Mouse (Mus musculus): Measurements from ENCODE around the gene Wbp1l. TPM values are rescaled to one million over a fixed set of nuclear protein-coding genes. Genes with fewer than 3 reads are reported as not detected.

Gene Wbp1l
- total RNA-seq, 1 experiment from 2014 or later = 79.3 TPM

DNA sequence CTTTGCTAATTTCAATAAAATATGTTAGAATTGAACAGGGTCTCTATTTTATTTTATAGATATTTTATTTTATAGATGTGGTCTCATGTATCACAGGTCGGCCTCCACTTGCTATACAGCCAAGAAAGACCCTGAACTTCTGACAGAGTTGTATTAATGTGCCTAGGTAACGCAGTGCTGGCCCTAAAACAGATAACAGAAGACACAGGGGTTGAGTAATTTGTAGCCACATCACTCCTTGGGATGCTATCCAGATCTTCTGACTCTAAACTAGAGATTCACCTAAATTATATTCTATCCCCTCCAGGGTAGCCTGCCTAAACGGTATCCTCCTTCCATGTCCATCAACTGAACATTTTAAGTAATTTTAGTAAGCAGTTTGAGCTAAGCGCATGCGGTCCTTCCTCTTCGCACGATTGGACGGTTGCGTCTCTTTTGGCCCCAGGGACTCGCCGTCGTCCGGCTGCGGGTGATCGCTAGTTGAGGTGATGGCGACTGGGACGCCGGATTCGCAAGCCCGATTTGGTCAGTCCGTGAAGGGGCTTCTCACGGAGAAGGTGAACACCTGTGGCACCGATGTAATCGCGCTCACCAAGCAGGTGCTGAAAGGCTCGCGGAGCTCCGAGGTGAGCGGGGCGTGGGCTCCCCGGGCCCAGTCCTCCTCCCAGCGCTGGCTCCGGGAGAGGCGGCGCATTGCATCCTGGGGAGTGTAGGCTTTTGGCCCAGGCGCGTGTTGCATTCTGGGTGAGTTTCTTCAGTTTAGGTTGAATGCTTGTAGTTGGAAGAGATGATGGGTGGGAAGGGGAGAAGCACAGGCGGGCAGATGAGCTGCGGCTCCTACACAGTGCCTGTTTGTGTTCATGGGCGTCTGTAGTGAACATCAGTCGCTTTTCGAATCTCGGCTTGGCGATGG, 90.8 kb downstream of the Wbp1l start, which contains the start of gene Borcs7:
Gene Borcs7, plus strand, starts transcription at position 447 of the 913 bp plus-strand sequence.
- peak; percentile 92 for ATAC-seq (ENCODE audit: extremely low read depth, insufficient number of reproducible peaks, low FRiP score, poor library complexity, severe bottlenecking)

DNA sequence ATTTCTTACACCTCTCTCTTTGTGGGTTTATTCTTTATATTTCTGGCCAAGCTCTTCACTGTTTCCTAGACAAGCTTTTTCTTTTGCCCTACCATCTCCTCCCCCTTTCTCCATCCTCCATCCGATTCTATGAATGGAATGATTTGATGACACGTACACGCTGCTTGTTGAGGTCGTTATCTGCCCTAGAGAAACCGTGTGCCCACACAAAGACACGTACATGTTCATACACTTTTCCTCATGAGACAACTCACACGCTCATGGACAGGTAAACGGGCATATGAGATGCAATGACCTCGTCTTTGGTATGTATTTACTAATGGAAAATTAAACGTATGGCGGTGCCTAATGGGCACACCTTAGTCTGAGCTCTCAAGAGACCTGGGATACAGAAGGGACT, 91.5 kb downstream of the Wbp1l start:
- no peak for ATAC-seq (ENCODE audit: extremely low read depth, insufficient number of reproducible peaks, low FRiP score, poor library complexity, severe bottlenecking)

DNA sequence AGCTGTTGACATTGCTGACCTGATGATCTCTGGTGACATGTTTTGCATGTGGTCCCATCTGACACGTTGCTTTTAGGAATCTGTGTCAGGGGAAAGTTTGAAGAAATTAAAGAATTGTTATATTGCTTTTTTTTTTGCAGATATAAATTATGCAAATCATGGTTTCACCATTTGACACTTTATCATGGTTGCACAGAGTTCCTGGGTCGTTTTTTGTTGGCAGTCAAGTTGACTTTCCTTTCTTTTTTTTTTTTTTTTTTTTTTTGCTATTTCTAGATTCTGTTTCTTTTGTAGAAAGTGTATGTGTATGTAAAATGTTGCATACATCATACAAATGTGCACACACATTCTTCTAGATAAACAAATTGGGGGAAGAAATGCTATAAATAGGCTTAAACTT, 92.2 kb downstream of the Wbp1l start:
- ATAC-seq (ENCODE audit: extremely low read depth, insufficient number of reproducible peaks, low FRiP score, poor library complexity, severe bottlenecking) = no peak

DNA sequence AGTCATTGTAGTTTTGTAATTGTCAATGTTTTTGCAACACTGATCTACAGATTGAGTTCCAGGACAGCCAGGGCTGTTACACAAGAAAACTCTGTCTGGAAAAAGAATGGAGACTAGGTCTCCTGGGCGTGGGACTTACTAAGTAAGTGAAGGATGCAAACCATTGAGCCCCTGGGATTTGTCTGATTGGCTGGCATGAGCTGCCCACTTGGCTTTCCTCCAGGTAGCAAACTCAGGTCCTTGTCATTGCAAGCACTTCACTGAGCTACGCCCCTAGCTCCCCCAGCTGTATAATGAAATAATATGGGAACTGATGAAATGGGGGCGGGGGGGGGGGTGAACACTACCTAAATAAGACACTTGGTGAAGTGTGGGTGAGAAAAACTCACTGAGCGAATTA, 94.3 kb downstream of the Wbp1l start:
- ATAC-seq (ENCODE audit: extremely low read depth, insufficient number of reproducible peaks, low FRiP score, poor library complexity, severe bottlenecking) = no peak

DNA sequence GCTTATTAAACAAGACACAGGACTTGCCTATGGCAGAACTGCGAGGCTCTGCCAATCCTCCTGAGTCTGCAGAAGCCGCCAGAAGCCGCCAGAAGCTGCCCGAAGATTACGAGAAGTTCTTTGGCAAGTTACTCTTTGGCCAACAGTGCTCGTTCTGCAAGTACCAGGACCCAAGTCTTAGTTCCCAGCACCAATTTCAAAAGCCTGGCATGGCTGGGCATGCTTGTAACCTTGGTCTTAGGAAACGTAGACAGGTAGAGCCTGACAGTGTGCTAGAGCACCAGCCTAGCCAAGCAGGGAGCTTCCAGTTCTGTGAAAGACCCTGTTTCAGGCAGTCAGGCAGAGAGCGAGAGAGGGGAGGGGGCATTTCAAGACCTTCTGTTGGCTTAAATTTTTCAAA, 97.6 kb downstream of the Wbp1l start:
- no peak for ATAC-seq (ENCODE audit: extremely low read depth, insufficient number of reproducible peaks, low FRiP score, poor library complexity, severe bottlenecking)

- ATAC-seq (ENCODE audit: extremely low read depth, insufficient number of reproducible peaks, low FRiP score, poor library complexity, severe bottlenecking) = no peak
Observed at GRCm38 (mm10) chr19:46696943-46697342, 98.1 kb downstream of the Wbp1l start.

GRCm38 (mm10) chr19:46697840-46698517, 99.1 kb downstream of the Wbp1l start:
- peak; percentile 66 for ATAC-seq (ENCODE audit: extremely low read depth, insufficient number of reproducible peaks, low FRiP score, poor library complexity, severe bottlenecking)

GRCm38 (mm10) chr19:46699011-46699481, 100.2 kb downstream of the Wbp1l start:
- ATAC-seq (ENCODE audit: extremely low read depth, insufficient number of reproducible peaks, low FRiP score, poor library complexity, severe bottlenecking) = peak; percentile 62

- ATAC-seq (ENCODE audit: extremely low read depth, insufficient number of reproducible peaks, low FRiP score, poor library complexity, severe bottlenecking) = no peak
Observed at GRCm38 (mm10) chr19:46701156-46701555, 102.3 kb downstream of the Wbp1l start.

DNA sequence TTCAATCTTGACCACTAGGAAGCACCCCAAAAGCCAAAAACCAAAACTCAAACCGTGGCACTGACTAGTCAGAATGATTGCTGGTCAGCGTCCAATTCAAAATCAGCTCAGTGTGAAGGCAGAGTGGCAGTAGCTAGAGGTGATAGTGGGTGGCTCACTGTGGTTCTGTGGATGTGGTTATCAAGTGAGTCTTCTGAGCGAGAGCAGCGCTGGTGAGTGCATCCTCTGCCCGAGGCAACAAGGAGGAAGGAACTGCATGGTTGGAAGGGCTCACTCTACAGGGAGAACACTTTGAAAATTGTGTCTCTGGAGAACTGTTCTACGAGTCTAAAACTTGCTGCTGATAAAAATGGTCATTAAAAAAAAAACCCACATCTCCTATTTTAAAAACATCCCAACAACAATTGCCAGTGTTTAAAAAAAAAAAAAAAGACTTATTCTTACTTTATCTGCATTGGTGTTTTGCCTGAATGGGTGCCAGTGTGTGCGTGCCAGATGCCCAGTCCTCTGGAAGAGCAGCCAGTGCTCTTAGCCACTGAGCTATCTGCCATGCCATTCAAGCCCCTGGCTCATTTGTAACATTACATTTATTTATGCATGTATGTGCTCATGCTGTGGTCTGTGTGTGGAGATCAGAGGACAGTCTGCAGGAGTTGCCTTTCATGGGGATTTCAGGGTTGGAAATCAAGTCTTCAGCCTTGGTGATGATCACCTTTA, 107.1 kb downstream of the Wbp1l start:
- 0 out of 2 replicates have a peak, but pooled peaks have one; percentile 21 for ATAC-seq (ENCODE audit: extremely low read depth, insufficient number of reproducible peaks, low FRiP score, poor library complexity, severe bottlenecking)

DNA sequence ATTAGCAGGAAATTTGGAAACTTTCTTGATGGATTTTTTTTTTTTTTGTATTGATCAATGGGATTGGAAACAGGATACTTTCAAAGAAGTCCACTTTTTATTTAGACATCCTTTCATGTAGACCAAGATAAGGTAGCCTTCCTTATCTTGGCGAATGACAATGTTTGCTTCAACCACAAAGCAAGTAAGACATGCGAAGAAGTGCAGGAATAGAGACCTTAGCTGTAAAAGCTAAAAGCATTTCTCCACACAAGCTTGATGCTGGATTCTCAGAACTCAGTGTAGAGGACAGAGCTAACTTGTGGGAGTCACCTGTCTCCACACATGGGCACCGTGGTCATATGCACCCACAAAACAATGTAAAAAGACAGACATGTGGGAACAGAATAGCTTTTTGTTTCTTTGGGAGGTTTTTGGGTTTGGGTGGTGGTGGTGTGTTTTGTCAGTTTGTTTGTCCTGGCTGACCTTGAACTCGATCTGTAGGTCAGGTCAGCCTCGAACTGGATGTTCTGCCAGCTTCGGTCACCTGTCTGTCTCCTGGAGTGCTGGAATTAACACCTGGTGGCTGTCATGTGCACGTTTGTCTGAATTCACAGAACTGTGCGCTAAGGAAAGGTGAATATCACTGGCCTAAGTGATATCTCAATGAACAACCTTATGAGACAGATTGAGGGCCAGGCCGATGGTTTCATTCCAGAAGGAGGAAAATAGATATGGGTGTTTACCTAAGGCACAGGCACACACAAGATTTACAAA, 107.8 kb downstream of the Wbp1l start:
- no peak for ATAC-seq (ENCODE audit: extremely low read depth, insufficient number of reproducible peaks, low FRiP score, poor library complexity, severe bottlenecking)

Other genes starting within 250 kb of the Wbp1l start
- not detected in 2 replicates for gene 2310034G01Rik, start 248.8 kb upstream of the Wbp1l start, total RNA-seq (2017)
- 105 and 111 TPM in 2 replicates for gene Actr1a, start 203.3 kb upstream of the Wbp1l start, total RNA-seq (2017)
- 19.6 and 21.3 TPM in 2 replicates for gene Sufu, start 202.2 kb upstream of the Wbp1l start, total RNA-seq (2017)
- 36.7 and 47.5 TPM in 2 replicates for gene Trim8, start 97.4 kb upstream of the Wbp1l start, total RNA-seq (2017)
- 26.3 and 31.1 TPM in 2 replicates for gene Arl3, start 25.9 kb upstream of the Wbp1l start, total RNA-seq (2017)
- gene Sfxn2, start 25.7 kb upstream of the Wbp1l start, total RNA-seq (2017) = 20.3 and 21.1 TPM in 2 replicates
- gene Cyp17a1, start 74.1 kb downstream of the Wbp1l start, total RNA-seq (2017) = 0.23 TPM in 1 of 2 replicates, not detected in the other
- gene Borcs7, start 90.8 kb downstream of the Wbp1l start, total RNA-seq (2017) = 3.8 and 4.3 TPM in 2 replicates
- gene As3mt, start 108.4 kb downstream of the Wbp1l start, total RNA-seq (2017) = 13.4 and 18.4 TPM in 2 replicates
- 2.7 and 3.5 TPM in 2 replicates for gene Cnnm2, start 162.5 kb downstream of the Wbp1l start, total RNA-seq (2017)

All from neutrophil, adult 5-6 weeks (primary cell).